Mouse (Mus musculus) bone marrow macrophage, adult 2 months (primary cell): ENCODE results near the gene Cyp4a32.

Experiments used
- CTCF ChIP-seq: IDR thresholded peaks from 2 replicates; pipeline ENCODE4 v1.5.1; 2012; ENCODE audit warnings: low read depth, mild to moderate bottlenecking, low read length, moderate library complexity
- POLR2A ChIP-seq: IDR thresholded peaks from 2 replicates; pipeline ENCODE4 v1.6.1; 2012; ENCODE audit warnings: mild to moderate bottlenecking, low read depth, low read length, borderline replicate concordance

DNA sequence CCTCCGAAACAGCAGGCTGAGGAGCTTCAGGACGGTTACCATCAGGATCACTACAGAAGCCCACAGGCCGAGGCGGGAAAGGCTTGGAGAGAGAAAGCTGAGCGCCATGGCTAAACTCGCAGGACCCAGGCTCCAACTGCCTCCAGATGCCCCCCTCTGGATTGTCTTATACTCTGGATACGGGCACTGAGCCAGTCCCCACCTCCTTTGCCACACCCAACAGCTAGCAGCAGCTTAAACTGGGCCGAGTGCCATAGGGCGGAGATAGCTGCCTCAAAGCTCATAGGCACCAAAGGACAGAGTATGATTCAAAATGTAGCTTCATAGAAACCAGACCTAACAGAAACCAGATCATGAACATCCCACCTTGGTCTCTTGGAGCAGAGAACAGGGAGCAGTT, 46.8 kb downstream of the Cyp4a32 start, which contains the start of gene Cyp4b1:
- TF ChIP-seq CTCF (no peak), POLR2A (no peak)
